Mouse (Mus musculus): Measurements from ENCODE around the gene Bcl3. TPM values are rescaled to one million over a fixed set of nuclear protein-coding genes. Genes with fewer than 3 reads are reported as not detected.

The Bcl3 gene
- polyA plus RNA-seq, 1 experiment, result 14.4 TPM

DNA sequence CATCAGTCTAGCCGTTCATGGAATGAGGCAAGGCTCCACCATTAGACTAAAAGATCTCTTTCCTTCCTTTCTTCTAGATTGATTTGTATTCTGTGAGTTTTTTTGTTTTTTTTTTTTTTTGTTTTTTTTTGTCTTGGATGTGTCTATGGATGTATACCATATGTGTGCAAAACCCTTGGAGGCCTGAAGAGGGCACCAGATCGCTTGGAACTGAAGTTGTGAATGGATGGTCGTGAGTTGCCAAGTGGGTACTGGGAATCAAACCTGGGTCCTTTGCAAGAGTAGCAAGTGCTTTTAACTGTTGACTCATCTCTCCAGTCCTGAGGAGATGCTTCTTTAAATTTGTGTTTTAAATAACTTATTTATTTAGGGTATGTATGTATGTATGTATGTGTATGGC, 11.5 kb upstream of the Bcl3 start:
- H3K27ac ChIP-seq (ENCODE audit: insufficient read depth, low read depth, low read length), result no peak overlapping the region
- TF ChIP-seq CTCF (conservative IDR thresholded peaks at IDR 0.05; ENCODE audit: insufficient read depth, insufficient read length, low read depth, low read length), result 0 out of 2 replicates have a peak, but pooled peaks have one; percentile 17
- no peak for TF ChIP-seq POLR2A (IDR thresholded peaks at IDR 0.05; ENCODE audit: low read depth, low read length)
- H3K4me1 ChIP-seq (ENCODE audit: control insufficient read depth, insufficient read depth, low read length), result peaks cover 11% of the 10 kb centered on the region; the same call in 1 of the 2 replicates
- WGBS, result 65% methylated on average over 3 of the region's 3 CpGs
- H3K4me3 ChIP-seq (ENCODE audit: insufficient read depth, low read depth, low read length), result no peak overlapping the region
- no peaks in the 10 kb centered on the region for H3K27me3 ChIP-seq (replicated peaks; ENCODE audit: control insufficient read depth, insufficient read depth, low read length)
- DNase-seq, result no peak
- no peaks in the 10 kb centered on the region for H3K36me3 ChIP-seq (ENCODE audit: control insufficient read depth, insufficient read depth, low read length)

- H3K27ac ChIP-seq (ENCODE audit: insufficient read depth, low read depth, low read length), result no peak overlapping the region
These were observed 9.3 kb upstream of the Bcl3 start for GRCm38 (mm10) chr7:19831837-19832236.

GRCm38 (mm10) chr7:19830682-19831156, 8.1 kb upstream of the Bcl3 start:
- TF ChIP-seq CTCF (conservative IDR thresholded peaks at IDR 0.05; ENCODE audit: insufficient read depth, insufficient read length, low read depth, low read length), result no peak
- no peak for TF ChIP-seq POLR2A (IDR thresholded peaks at IDR 0.05; ENCODE audit: low read depth, low read length)
- no peaks in the 10 kb centered on the region for H3K36me3 ChIP-seq (ENCODE audit: control insufficient read depth, insufficient read depth, low read length)
- WGBS, result 11% methylated on average over 13 of the region's 13 CpGs
- H3K27ac ChIP-seq (ENCODE audit: insufficient read depth, low read depth, low read length), result peak overlapping the region; percentile 32
- DNase-seq, result peak; percentile 97
- H3K4me3 ChIP-seq (ENCODE audit: insufficient read depth, low read depth, low read length), result no peak overlapping the region
- H3K27me3 ChIP-seq (replicated peaks; ENCODE audit: control insufficient read depth, insufficient read depth, low read length), result no peaks in the 10 kb centered on the region
- peaks cover 11% of the 10 kb centered on the region; the same call in 1 of the 2 replicates for H3K4me1 ChIP-seq (ENCODE audit: control insufficient read depth, insufficient read depth, low read length)

More at GRCm38 (mm10) chr7:19831837-19832236, 9.3 kb upstream of the Bcl3 start:
- Histone ChIP-seq H3K36me3 (ENCODE audit: control insufficient read depth, insufficient read depth, low read length) (no peaks in the 10 kb centered on the region), H3K4me1 (ENCODE audit: control insufficient read depth, insufficient read depth, low read length) (peaks cover 11% of the 10 kb centered on the region; the same call in 1 of the 2 replicates), H3K27me3 (replicated peaks; ENCODE audit: control insufficient read depth, insufficient read depth, low read length) (no peaks in the 10 kb centered on the region), H3K4me3 (ENCODE audit: insufficient read depth, low read depth, low read length) (no peak overlapping the region)
- TF ChIP-seq POLR2A (IDR thresholded peaks at IDR 0.05; ENCODE audit: low read depth, low read length) (no peak), CTCF (conservative IDR thresholded peaks at IDR 0.05; ENCODE audit: insufficient read depth, insufficient read length, low read depth, low read length) (no peak)
- 53% methylated on average over 9 of the region's 9 CpGs for WGBS
- no peak for DNase-seq

DNA sequence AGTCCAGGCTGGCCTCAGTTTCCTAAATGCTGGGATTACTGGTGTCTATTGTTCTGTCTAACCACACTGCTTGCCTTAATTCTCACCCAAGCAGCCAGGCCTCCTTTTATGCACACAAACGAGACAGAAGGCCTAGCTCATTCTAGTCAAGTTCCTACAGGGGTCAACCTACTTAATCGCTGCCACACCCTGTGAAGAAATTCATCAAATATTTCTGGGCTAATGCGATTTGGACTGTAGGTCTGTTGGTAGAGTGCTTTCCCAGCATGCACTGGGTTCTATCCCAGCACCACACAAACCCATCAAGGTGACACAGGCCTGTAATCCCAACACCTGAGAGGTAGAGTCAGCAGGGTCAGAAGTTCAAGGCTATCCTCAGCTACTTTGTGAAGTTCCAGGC, 7.1 kb upstream of the Bcl3 start:
- Histone ChIP-seq H3K4me3 (ENCODE audit: insufficient read depth, low read depth, low read length) (no peak overlapping the region), H3K4me1 (ENCODE audit: control insufficient read depth, insufficient read depth, low read length) (peaks cover 15% of the 10 kb centered on the region; the same call in 1 of the 2 replicates), H3K27ac (ENCODE audit: insufficient read depth, low read depth, low read length) (no peak overlapping the region), H3K36me3 (ENCODE audit: control insufficient read depth, insufficient read depth, low read length) (no peaks in the 10 kb centered on the region), H3K27me3 (replicated peaks; ENCODE audit: control insufficient read depth, insufficient read depth, low read length) (no peaks in the 10 kb centered on the region)
- TF ChIP-seq POLR2A (IDR thresholded peaks at IDR 0.05; ENCODE audit: low read depth, low read length) (no peak), CTCF (conservative IDR thresholded peaks at IDR 0.05; ENCODE audit: insufficient read depth, insufficient read length, low read depth, low read length) (no peak)
- DNase-seq, result no peak
- 83% methylated on average over 3 of the region's 3 CpGs for WGBS

- H3K27ac ChIP-seq (ENCODE audit: insufficient read depth, low read depth, low read length), result no peak overlapping the region
- DNase-seq, result no peak
- H3K4me1 ChIP-seq (ENCODE audit: control insufficient read depth, insufficient read depth, low read length), result peaks cover 29% of the 10 kb centered on the region
- WGBS, result 69% methylated on average over 6 of the region's 6 CpGs
- H3K27me3 ChIP-seq (replicated peaks; ENCODE audit: control insufficient read depth, insufficient read depth, low read length), result no peaks in the 10 kb centered on the region
- no peak overlapping the region for H3K4me3 ChIP-seq (ENCODE audit: insufficient read depth, low read depth, low read length)
- H3K36me3 ChIP-seq (ENCODE audit: control insufficient read depth, insufficient read depth, low read length), result no peaks in the 10 kb centered on the region
- TF ChIP-seq POLR2A (IDR thresholded peaks at IDR 0.05; ENCODE audit: low read depth, low read length) (no peak), CTCF (conservative IDR thresholded peaks at IDR 0.05; ENCODE audit: insufficient read depth, insufficient read length, low read depth, low read length) (no peak)
These were observed 4.2 kb upstream of the Bcl3 start for GRCm38 (mm10) chr7:19826756-19827155.

- TF ChIP-seq POLR2A (IDR thresholded peaks at IDR 0.05; ENCODE audit: low read depth, low read length) (no peak), CTCF (conservative IDR thresholded peaks at IDR 0.05; ENCODE audit: insufficient read depth, insufficient read length, low read depth, low read length) (no peak)
- H3K4me3 ChIP-seq (ENCODE audit: insufficient read depth, low read depth, low read length), result no peak overlapping the region
- peaks cover 18% of the 10 kb centered on the region for H3K4me1 ChIP-seq (ENCODE audit: control insufficient read depth, insufficient read depth, low read length)
- peak; percentile 95 for DNase-seq
- no peaks in the 10 kb centered on the region for H3K36me3 ChIP-seq (ENCODE audit: control insufficient read depth, insufficient read depth, low read length)
- peak overlapping the region; percentile 95 for H3K27ac ChIP-seq (ENCODE audit: insufficient read depth, low read depth, low read length)
- no peaks in the 10 kb centered on the region for H3K27me3 ChIP-seq (replicated peaks; ENCODE audit: control insufficient read depth, insufficient read depth, low read length)
- 16% methylated on average over 26 of the region's 26 CpGs for WGBS
These were observed 1.8 kb upstream of the Bcl3 start for GRCm38 (mm10) chr7:19824182-19824973.

Data from kidney, adult 2 months (tissue).